Mouse (Mus musculus) olfactory bulb, adult 2 months (tissue): ENCODE measurements at regions not wholly inside any gene's neighbourhood (a gene's known extent, or its start where the extent isn't known, plus 50 kb on each side); places are given as distances from the start of the nearest gene placed in this dataset.

Source experiments
- CTCF ChIP-seq: fragments of 200-500 bp; IDR thresholded peaks from 2 replicates; pipeline ENCODE4 v1.5.1; 2012; ENCODE audit warnings: low read depth, mild to moderate bottlenecking, low read length, moderate library complexity; ENCODE audit not compliant: insufficient read depth
- POLR2A ChIP-seq: fragments of 200-500 bp; IDR thresholded peaks from 2 replicates; pipeline ENCODE4 v1.6.1; 2012; ENCODE audit warnings: mild to moderate bottlenecking, low read depth, low read length, moderate library complexity; ENCODE audit not compliant: insufficient read depth

DNA sequence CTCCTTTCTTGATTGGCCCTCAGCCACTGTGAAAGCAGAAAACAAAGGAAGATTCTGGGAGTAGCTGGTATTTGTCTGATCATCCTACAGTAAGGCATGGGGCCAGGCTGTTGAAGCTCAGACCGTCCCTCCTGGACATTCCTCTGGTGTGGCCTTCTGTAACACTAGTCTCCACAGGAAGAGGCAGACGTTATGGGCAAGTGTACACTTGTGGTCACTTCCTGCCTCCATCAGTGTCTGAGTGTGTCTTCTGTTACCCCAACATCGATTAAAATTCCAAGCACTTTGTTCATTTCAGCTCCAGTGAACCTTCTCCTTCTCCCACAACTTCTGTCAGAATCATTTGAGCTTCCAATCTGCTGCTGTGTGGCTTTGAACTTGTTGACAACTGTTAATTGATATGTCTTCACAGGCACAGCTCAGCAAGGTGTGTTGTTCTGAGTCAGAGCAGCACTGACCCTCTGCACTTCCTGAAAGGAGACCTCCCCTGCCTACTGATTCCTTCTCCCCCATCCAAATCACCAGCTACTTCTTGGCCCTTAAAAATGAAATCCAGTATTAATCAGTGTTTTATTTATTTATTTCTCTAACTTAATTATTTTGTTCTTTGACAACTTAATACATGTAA is 154.7 kb upstream of the Tmc3 start:
- no peak for TF ChIP-seq POLR2A
- TF ChIP-seq CTCF: no peak
